Mouse (Mus musculus): ENCODE data around the gene Gkn3.

Gene Gkn3

GRCm38 (mm10) chr6:87350829-87351228, 37.9 kb downstream of the Gkn3 start, which contains the start of gene Gkn1:
Gene Gkn1 (minus strand): TSS chr6:87350942.
- DNase-seq = no peak

- DNase-seq = no peak
Measured at GRCm38 (mm10) chr6:87335935-87336295, 52.8 kb downstream of the Gkn3 start.

DNA sequence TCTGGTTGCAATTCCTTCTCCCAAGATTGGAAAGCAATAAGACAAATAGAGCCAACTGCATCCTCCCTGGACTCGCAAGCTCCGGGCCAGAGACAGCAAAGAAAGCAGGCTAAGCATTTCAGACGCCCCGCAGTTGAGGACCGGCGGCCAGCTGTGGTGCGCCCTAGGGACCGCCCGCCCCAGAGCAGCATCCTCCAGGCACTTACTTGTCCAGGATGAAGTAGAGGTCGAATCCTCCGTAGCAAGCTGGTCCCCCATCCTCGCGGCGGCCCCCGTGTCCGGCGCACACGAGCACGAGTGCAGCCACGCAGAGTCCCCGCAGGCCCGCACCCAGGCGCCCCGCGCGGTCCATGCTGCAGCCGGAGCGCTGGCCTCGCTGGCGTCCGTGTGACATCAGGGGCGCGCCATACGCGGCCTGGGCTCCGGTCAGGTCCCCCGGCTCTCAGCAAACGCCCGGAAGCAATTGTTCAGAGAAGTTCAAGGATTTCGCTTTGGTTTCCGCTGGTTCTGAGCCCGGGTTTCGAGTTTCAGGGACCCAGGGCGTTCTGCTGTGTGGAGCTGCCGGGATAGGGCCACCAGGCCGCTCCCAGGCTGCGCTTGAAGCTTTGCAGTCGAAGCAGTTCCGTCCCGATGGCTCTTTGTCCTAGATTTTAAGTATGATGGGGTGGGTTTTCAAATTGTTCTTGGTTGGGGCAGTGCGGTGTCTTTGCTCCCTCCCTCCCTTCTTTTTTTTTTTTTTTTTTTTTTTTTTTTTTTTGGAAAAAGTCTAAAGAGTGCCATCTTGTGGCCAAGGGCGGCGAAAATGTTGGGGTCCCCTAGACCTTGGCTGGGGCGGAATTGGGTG, 53.4 kb downstream of the Gkn3 start, which contains the start of gene Antxr1:
Antxr1 (minus strand) TSS at position 731 of the 844 bp plus-strand sequence.
- peak; percentile 31 for DNase-seq

DNA sequence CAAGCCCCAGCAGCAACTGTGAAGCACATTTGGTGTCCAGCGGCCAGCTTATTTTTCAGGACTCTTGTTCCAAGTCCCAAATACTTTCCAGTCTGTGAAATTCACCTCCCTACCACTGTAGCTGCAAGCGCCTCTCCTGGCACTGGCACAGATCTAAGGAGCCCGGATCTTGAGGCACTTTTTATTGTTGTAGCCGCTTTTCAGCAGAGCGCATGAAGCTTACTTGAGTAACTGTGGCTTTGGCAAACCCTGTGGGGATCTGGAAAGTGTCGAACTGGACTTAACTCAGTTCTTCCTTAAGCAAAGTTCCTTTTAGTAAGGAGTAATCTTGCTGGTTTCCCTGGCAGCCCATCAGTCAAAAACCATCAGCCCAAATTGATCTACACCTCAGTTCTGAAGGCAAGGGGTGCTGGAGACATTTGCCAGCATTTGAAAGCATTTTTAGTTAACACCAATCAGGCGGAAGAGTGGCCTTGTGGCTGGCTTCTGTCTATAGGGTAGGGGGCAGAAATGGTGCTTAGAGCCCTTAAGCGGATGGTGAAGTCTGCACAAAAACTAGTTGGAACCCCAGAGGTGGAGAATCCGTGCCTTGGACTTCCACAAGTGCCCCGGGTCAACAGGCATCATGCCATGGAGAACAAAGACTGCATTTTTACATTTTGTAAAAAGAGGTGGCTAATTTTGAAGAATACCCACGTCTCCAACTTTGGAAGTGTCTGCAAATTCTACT, 54.2 kb downstream of the Gkn3 start:
- DNase-seq = no peak
